Mouse (Mus musculus): ENCODE data around the gene Ehd3.
A peak's percentile ranks its signal among the peaks of the same experiment; 100 is the strongest.
"Not testable (repeated sequence)": the region's sequence is repeated elsewhere in the genome, so short reads cannot be mapped to it uniquely, and the experiment has no call there.

Gene Ehd3

GRCm38 (mm10) chr17:73826106-73826505 lies 22.2 kb downstream of the Ehd3 start:
- DNase-seq (ENCODE audit: low spot score in 2 of 2) = no peak

GRCm38 (mm10) chr17:73827446-73827845 lies 23.5 kb downstream of the Ehd3 start:
- no peak for DNase-seq (ENCODE audit: low spot score in 2 of 2)

- peak in 1 of 2 experiments; percentile 67 for DNase-seq (ENCODE audit: low spot score in 2 of 2)
Measured at GRCm38 (mm10) chr17:73830511-73830910, 26.6 kb downstream of the Ehd3 start.

DNA sequence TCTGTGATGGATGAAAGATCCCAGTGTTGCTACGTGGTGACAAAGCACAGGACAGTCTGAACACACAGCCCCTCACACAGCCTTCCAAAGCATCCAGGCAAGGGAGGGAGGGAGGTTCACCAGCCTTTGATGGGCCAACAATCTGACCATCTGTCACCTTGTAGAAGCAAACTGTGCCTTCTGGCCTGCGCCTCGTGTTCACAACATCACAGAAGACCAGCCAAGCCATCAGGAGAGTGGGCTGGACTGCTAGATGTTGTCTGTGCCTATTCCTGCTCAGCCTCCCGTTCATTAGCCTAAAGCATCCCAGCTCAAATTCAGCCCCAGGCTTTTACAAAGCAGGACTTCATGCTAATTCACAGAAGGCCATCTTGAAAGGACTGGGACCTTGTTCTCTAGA lies 27.5 kb downstream of the Ehd3 start:
- DNase-seq (ENCODE audit: low spot score in 2 of 2) = peak; percentile 52 to 58

GRCm38 (mm10) chr17:73832901-73833300 lies 29.0 kb downstream of the Ehd3 start:
- peak in 1 of 2 experiments; percentile 46 for DNase-seq (ENCODE audit: low spot score in 2 of 2)

- DNase-seq (ENCODE audit: low spot score in 2 of 2) = no peak
Measured at GRCm38 (mm10) chr17:73833474-73833873, 29.5 kb downstream of the Ehd3 start.

- DNase-seq (ENCODE audit: low spot score in 2 of 2) = no peak
Measured at GRCm38 (mm10) chr17:73836601-73837000, 32.7 kb downstream of the Ehd3 start.

DNA sequence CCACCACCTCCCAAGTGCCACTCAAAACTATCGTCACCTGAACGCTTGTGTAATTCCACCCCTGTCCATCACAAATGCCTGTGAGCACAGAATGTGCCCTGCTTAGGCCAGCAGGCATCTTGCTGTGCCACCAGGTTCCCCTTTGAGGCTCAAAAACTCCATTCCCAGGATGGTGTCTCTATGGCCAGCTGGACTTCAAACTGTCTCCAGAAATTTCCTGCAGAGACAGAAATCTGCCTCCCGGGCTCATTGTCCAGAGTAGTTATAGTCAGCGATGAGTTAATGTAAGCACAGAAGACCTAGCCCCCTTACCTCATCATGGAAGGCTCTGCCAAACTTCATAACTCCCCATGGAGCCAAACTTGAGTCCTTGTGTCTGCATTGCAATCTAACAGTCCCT lies 33.3 kb downstream of the Ehd3 start:
- no peak for DNase-seq (ENCODE audit: low spot score in 2 of 2)

DNA sequence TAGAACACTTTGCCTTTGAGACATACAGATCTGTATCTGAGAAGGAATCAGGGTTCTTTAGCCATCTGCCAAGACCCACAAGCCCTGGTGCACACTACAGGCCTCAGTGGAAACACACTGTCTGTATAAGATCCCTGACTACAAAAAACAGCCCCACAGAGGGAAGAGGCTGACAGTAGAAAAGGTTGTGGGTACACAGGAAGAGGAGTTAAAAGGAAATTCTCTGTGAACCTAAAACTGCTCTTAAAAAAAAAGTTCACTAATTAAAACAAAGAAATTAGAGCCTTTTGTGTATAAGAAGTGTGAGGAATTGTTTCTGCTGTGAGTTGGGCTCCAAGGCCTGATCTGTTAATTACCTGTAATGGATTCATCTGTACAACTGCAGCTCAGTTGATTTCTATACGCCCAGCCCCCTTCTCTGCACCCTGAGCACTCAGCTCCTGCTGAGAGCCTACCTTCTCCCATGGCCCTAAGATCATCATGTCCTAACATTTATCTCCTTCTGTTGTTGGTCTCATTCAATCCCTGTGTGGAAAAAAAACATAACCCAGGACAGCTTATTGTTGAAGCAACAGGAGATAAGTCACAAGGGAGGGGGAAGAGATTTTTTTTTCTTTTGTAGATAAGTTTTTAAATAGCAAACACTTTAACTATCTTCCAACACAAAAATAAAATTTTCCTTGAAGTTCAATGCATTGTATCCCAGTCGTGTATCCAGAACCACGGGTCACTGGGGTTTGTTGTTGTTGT lies 35.3 kb downstream of the Ehd3 start:
- DNase-seq (ENCODE audit: low spot score in 2 of 2) = no peak

- DNase-seq (ENCODE audit: low spot score in 2 of 2) = not testable (repeated sequence)
Measured at GRCm38 (mm10) chr17:73839876-73840275, 35.9 kb downstream of the Ehd3 start.

GRCm38 (mm10) chr17:73842963-73843362 lies 39.0 kb downstream of the Ehd3 start:
- no peak for DNase-seq (ENCODE audit: low spot score in 2 of 2)

DNA sequence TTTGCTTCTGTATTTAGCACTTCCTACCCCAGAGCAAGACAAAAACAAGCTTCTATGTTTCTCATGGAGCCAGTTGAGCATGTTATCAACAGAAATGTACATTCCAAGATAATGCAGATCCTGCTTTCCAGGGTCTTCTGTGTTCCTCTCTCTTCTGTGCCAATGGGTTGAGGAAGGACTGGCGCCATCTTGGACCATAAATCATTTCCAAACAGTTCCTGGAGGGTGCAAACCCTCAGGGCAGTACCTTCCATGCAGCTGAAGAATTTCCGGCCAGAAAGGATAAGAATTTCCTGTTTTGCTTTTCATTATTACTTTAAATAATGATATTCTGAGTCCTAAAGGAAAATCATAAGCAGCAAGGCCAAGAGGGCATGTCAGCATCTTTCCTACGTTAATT lies 41.7 kb downstream of the Ehd3 start:
- no peak for DNase-seq (ENCODE audit: low spot score in 2 of 2)

GRCm38 (mm10) chr17:73847399-73847798 lies 43.5 kb downstream of the Ehd3 start:
- DNase-seq (ENCODE audit: low spot score in 2 of 2) = no peak

- no peak for DNase-seq (ENCODE audit: low spot score in 2 of 2)
Measured at GRCm38 (mm10) chr17:73853041-73853440, 49.1 kb downstream of the Ehd3 start.

GRCm38 (mm10) chr17:73853717-73854116 lies 49.8 kb downstream of the Ehd3 start:
- DNase-seq (ENCODE audit: low spot score in 2 of 2) = no peak

GRCm38 (mm10) chr17:73869008-73869685 lies 65.2 kb downstream of the Ehd3 start:
- no peak for DNase-seq (ENCODE audit: low spot score in 2 of 2)

- no peak for DNase-seq (ENCODE audit: low spot score in 2 of 2)
Measured at GRCm38 (mm10) chr17:73870956-73871605, 67.1 kb downstream of the Ehd3 start.

DNA sequence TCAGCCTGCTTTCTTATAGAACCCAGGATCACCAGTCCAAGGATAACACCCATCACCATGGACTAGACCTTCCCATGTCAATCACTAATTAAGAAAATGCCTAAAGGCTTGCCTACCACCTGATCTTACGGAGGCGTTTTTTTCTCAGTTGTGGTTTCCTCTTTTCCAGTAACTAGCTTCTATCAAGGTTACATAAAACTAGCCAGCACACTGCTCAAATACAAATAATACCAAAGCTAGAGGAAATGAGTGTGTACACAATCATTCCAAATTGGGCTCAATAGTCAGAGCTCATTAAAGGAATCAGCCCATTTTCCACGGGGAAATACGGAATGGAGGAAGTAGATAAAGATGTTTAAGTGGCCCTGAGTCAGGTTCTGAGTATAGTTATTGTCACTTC lies 71.3 kb downstream of the Ehd3 start:
- DNase-seq (ENCODE audit: low spot score in 2 of 2) = no peak

GRCm38 (mm10) chr17:73875674-73876073 lies 71.7 kb downstream of the Ehd3 start:
- no peak for DNase-seq (ENCODE audit: low spot score in 2 of 2)

GRCm38 (mm10) chr17:73879262-73879916 lies 75.5 kb downstream of the Ehd3 start:
- DNase-seq (ENCODE audit: low spot score in 2 of 2) = no peak

GRCm38 (mm10) chr17:73880286-73880685 lies 76.4 kb downstream of the Ehd3 start:
- no peak for DNase-seq (ENCODE audit: low spot score in 2 of 2)

DNA sequence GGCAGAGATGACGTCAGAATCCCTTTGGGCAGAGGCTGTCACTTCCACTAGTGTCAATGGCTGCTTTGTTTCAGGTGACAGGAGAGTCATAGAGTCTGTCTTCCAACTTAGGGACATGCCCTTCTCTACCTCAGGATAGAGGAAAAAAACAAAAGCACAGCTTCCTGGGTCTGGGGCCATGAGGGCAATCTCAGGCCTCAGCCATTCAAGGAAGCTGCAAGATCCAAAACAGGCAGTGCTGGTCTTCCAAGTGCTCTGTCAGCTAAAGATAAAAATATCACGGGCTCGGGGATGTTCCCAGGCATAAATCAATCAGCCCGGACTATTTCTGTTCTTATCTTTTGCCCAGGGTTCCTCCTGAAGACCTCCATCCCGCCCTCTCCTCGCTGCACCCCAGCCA lies 77.4 kb downstream of the Ehd3 start:
- no peak for DNase-seq (ENCODE audit: low spot score in 2 of 2)
